Mouse (Mus musculus): ENCODE data around the gene Fam174b. TPM values are rescaled to one million over a fixed set of nuclear protein-coding genes. Genes with fewer than 3 reads are reported as not detected.
A peak's percentile ranks its signal among the peaks of the same experiment; 100 is the strongest.

Gene Fam174b
- polyA plus RNA-seq, 2 experiments = 20.8 to 31.3 TPM

GRCm38 (mm10) chr7:73716841-73717240 lies 23.3 kb upstream of the Fam174b start:
- Histone ChIP-seq H3K4me3 (replicated peaks; ENCODE audit: low read length) (no peak overlapping the region), H3K27ac (replicated peaks; ENCODE audit: low read depth, low read length) (0 out of 2 replicates have a peak overlapping the region, but pooled peaks have one; percentile 71), H3K27me3 (ENCODE audit: control insufficient read depth, insufficient read depth, low read length) (no peaks in the 10 kb centered on the region), H3K4me1 (ENCODE audit: control insufficient read depth, insufficient read depth, low read length) (0 out of 2 replicates have a peak, but pooled peaks cover 2% of the 10 kb centered on the region), H3K4me2 (replicated peaks; ENCODE audit: low read depth, low read length, severe bottlenecking) (no peak overlapping the region), H3K9ac (ENCODE audit: low read depth, low read length, severe bottlenecking) (no peak overlapping the region), H3K9me3 (ENCODE audit: control insufficient read depth, low read length) (peaks cover 4% of the 10 kb centered on the region; the same call in 1 of the 2 replicates), H3K36me3 (ENCODE audit: control insufficient read depth, insufficient read depth, low read length) (no peaks in the 10 kb centered on the region)
- WGBS = 67% methylated on average over 3 of the region's 3 CpGs
- DNase-seq (ENCODE audit: low spot score) = no peak
- TF ChIP-seq POLR2A (IDR thresholded peaks at IDR 0.05; ENCODE audit: borderline replicate concordance, extremely low read depth, insufficient read depth, insufficient read length) = no peak
- ATAC-seq (ENCODE audit: low FRiP score, low read depth) = no peak

DNA sequence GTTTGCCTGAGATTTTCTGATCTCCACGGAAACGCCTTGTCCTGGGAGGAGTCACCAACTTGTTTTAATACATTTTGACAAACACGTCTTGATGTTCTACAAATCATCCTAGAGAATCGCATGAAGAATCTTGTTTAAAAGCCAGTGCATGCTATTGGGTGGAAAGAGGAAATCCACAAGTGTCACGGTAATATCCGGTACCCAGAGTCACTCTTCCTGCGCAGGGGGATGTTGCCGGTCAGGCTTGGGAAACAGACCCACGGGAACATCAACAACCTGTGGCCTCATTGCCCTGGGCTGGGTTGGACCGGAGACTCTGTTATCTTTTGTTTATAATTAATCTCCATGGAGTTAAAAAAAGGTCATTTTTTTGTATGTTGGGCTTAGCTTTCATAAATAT lies 22.1 kb upstream of the Fam174b start:
- Histone ChIP-seq H3K4me3 (replicated peaks; ENCODE audit: low read length) (no peak overlapping the region), H3K27me3 (ENCODE audit: control insufficient read depth, insufficient read depth, low read length) (no peaks in the 10 kb centered on the region)

GRCm38 (mm10) chr7:73718497-73719007 lies 21.6 kb upstream of the Fam174b start:
- peaks cover 4% of the 10 kb centered on the region; the same call in 1 of the 2 replicates for H3K9me3 ChIP-seq (ENCODE audit: control insufficient read depth, low read length)
- no peak for TF ChIP-seq POLR2A (IDR thresholded peaks at IDR 0.05; ENCODE audit: borderline replicate concordance, extremely low read depth, insufficient read depth, insufficient read length)
- no peak overlapping the region for H3K4me2 ChIP-seq (replicated peaks; ENCODE audit: low read depth, low read length, severe bottlenecking)
- DNase-seq (ENCODE audit: low spot score) (no peak), ATAC-seq (ENCODE audit: low FRiP score, low read depth) (no peak)
- 65% methylated on average over 5 of the region's 5 CpGs for WGBS
- no peak overlapping the region for H3K9ac ChIP-seq (ENCODE audit: low read depth, low read length, severe bottlenecking)
- 0 out of 2 replicates have a peak, but pooled peaks cover 2% of the 10 kb centered on the region for H3K4me1 ChIP-seq (ENCODE audit: control insufficient read depth, insufficient read depth, low read length)
- no peaks in the 10 kb centered on the region for H3K27me3 ChIP-seq (ENCODE audit: control insufficient read depth, insufficient read depth, low read length)
- H3K36me3 ChIP-seq (ENCODE audit: control insufficient read depth, insufficient read depth, low read length) = no peaks in the 10 kb centered on the region
- H3K27ac ChIP-seq (replicated peaks; ENCODE audit: low read depth, low read length) = no peak overlapping the region
- H3K4me3 ChIP-seq (replicated peaks; ENCODE audit: low read length) = no peak overlapping the region

More for the DNA sequence above, 22.1 kb upstream of the Fam174b start:
- WGBS = 81% methylated on average over 10 of the region's 10 CpGs
- H3K27ac ChIP-seq (replicated peaks; ENCODE audit: low read depth, low read length) = no peak overlapping the region
- H3K36me3 ChIP-seq (ENCODE audit: control insufficient read depth, insufficient read depth, low read length) = no peaks in the 10 kb centered on the region
- no peak overlapping the region for H3K9ac ChIP-seq (ENCODE audit: low read depth, low read length, severe bottlenecking)
- H3K4me2 ChIP-seq (replicated peaks; ENCODE audit: low read depth, low read length, severe bottlenecking) = no peak overlapping the region
- ATAC-seq (ENCODE audit: low FRiP score, low read depth) (no peak), DNase-seq (ENCODE audit: low spot score) (no peak)
- 0 out of 2 replicates have a peak, but pooled peaks cover 2% of the 10 kb centered on the region for H3K4me1 ChIP-seq (ENCODE audit: control insufficient read depth, insufficient read depth, low read length)
- TF ChIP-seq POLR2A (IDR thresholded peaks at IDR 0.05; ENCODE audit: borderline replicate concordance, extremely low read depth, insufficient read depth, insufficient read length) = no peak
- peaks cover 4% of the 10 kb centered on the region; the same call in 1 of the 2 replicates for H3K9me3 ChIP-seq (ENCODE audit: control insufficient read depth, low read length)

DNA sequence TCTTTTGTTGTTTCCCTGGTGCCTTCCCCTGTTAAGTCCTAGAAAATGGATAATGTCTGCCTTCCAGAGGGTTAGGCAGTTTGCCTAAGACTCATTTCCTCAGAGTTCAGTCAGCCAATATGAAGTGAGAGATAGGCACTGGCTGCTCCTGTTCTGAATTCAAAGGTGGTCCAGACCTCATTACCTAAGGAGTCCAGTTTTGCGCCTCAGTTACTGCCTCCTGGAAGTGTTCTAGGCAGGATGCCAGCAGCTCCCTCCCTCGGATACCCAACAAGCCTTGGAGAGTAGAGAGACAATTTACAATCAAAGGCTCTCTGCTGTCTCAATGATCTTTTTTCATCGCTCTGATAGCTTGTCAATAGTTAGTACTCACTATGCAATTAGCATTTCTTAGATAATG lies 19.1 kb upstream of the Fam174b start:
- Histone ChIP-seq H3K4me3 (replicated peaks; ENCODE audit: low read length) (no peak overlapping the region), H3K9ac (ENCODE audit: low read depth, low read length, severe bottlenecking) (no peak overlapping the region), H3K27me3 (ENCODE audit: control insufficient read depth, insufficient read depth, low read length) (no peaks in the 10 kb centered on the region), H3K4me1 (ENCODE audit: control insufficient read depth, insufficient read depth, low read length) (0 out of 2 replicates have a peak, but pooled peaks cover 2% of the 10 kb centered on the region), H3K9me3 (ENCODE audit: control insufficient read depth, low read length) (peaks cover 4% of the 10 kb centered on the region; the same call in 1 of the 2 replicates), H3K4me2 (replicated peaks; ENCODE audit: low read depth, low read length, severe bottlenecking) (no peak overlapping the region), H3K36me3 (ENCODE audit: control insufficient read depth, insufficient read depth, low read length) (no peaks in the 10 kb centered on the region), H3K27ac (replicated peaks; ENCODE audit: low read depth, low read length) (no peak overlapping the region)
- no peak for DNase-seq (ENCODE audit: low spot score)
- WGBS = 59% methylated on average over 3 of the region's 3 CpGs
- TF ChIP-seq POLR2A (IDR thresholded peaks at IDR 0.05; ENCODE audit: borderline replicate concordance, extremely low read depth, insufficient read depth, insufficient read length) = no peak
- no peak for ATAC-seq (ENCODE audit: low FRiP score, low read depth)

DNA sequence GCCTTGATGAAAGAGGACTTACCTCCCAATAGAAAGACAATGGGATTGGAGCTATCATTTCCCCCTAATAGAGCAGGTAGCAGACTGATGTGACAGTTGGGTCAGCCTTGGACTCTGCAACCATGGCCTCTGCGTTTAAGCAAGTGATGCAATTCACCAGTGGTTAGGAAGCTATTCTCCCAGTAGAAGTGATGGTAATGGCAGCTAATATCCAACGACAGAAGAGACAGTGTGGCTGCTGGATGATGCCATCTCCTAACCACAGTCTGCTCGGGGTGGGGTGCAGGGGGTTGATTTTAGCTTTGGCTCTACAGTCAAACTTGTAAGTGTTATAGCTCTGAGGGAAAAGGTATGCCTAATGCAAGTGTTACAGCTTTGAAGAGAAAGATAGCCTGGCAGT lies 18.3 kb upstream of the Fam174b start:
- H3K9ac ChIP-seq (ENCODE audit: low read depth, low read length, severe bottlenecking) = no peak overlapping the region
- peaks cover 4% of the 10 kb centered on the region; the same call in 1 of the 2 replicates for H3K9me3 ChIP-seq (ENCODE audit: control insufficient read depth, low read length)
- no peak for TF ChIP-seq POLR2A (IDR thresholded peaks at IDR 0.05; ENCODE audit: borderline replicate concordance, extremely low read depth, insufficient read depth, insufficient read length)
- no peak for DNase-seq (ENCODE audit: low spot score)
- no peak overlapping the region for H3K4me3 ChIP-seq (replicated peaks; ENCODE audit: low read length)
- H3K27me3 ChIP-seq (ENCODE audit: control insufficient read depth, insufficient read depth, low read length) = no peaks in the 10 kb centered on the region
- H3K36me3 ChIP-seq (ENCODE audit: control insufficient read depth, insufficient read depth, low read length) = no peaks in the 10 kb centered on the region
- H3K27ac ChIP-seq (replicated peaks; ENCODE audit: low read depth, low read length) = no peak overlapping the region
- no peaks in the 10 kb centered on the region for H3K4me1 ChIP-seq (ENCODE audit: control insufficient read depth, insufficient read depth, low read length)
- WGBS = 78% methylated on average over 3 of the region's 3 CpGs
- ATAC-seq (ENCODE audit: low FRiP score, low read depth) = no peak
- no peak overlapping the region for H3K4me2 ChIP-seq (replicated peaks; ENCODE audit: low read depth, low read length, severe bottlenecking)

Data from limb, embryonic 14.5 days (tissue).